Mouse (Mus musculus) thymus, postnatal 36 days (tissue): ENCODE data around the gene Spint5.
"Not testable (repeated sequence)": the region's sequence is repeated elsewhere in the genome, so short reads cannot be mapped to it uniquely, and the experiment has no call there.

Experiments used
- DNase-seq, 2 experiments: peaks; one replicate each; pipeline ENCODE4 v3.0.0; 2022; ENCODE audit warnings: mixed read lengths in 2 of 2

Gene Spint5

GRCm38 (mm10) chr2:164715005-164715404 is at the start of gene Spint5:
Gene Spint5 (plus strand): TSS chr2:164715305.
- no peak for DNase-seq

- DNase-seq: no peak
Observed at GRCm38 (mm10) chr2:164670261-164670660, 44.8 kb upstream of the Spint5 start.

GRCm38 (mm10) chr2:164670938-164671337 is 44.2 kb upstream of the Spint5 start:
- no peak for DNase-seq

GRCm38 (mm10) chr2:164673987-164674386 is 41.1 kb upstream of the Spint5 start, which contains the start of gene Wfdc11:
Gene Wfdc11 (minus strand): TSS chr2:164674087.
- no peak for DNase-seq

- DNase-seq: no peak
Observed at GRCm38 (mm10) chr2:164676103-164676502, 39.0 kb upstream of the Spint5 start.

- DNase-seq: no peak
Observed at GRCm38 (mm10) chr2:164676916-164677685, 38.0 kb upstream of the Spint5 start.

GRCm38 (mm10) chr2:164678848-164679625 is 36.1 kb upstream of the Spint5 start:
- peak; percentile 79 to 81 for DNase-seq

GRCm38 (mm10) chr2:164679906-164680305 is 35.2 kb upstream of the Spint5 start:
- peak; percentile 33 to 48 for DNase-seq

- no peak for DNase-seq
Observed at GRCm38 (mm10) chr2:164684807-164685206, 30.3 kb upstream of the Spint5 start, which contains the start of gene Wfdc13. Gene Wfdc13 (plus strand): TSS chr2:164685107.

- no peak for DNase-seq
Observed at GRCm38 (mm10) chr2:164698201-164698600, 16.9 kb upstream of the Spint5 start, which contains the start of gene Spint4. Gene Spint4 (plus strand): TSS chr2:164698501.

- no peak for DNase-seq
Observed at GRCm38 (mm10) chr2:164700959-164701358, 14.1 kb upstream of the Spint5 start.

GRCm38 (mm10) chr2:164701761-164702160 is 13.3 kb upstream of the Spint5 start:
- no peak for DNase-seq

- no peak for DNase-seq
Observed at GRCm38 (mm10) chr2:164704235-164704634, 10.9 kb upstream of the Spint5 start.

- no peak for DNase-seq
Observed at GRCm38 (mm10) chr2:164705328-164705727, 9.8 kb upstream of the Spint5 start.

- DNase-seq: no peak
Observed at GRCm38 (mm10) chr2:164705991-164706390, 9.1 kb upstream of the Spint5 start.

GRCm38 (mm10) chr2:164716194-164716786 is 1.2 kb downstream of the Spint5 start:
- not testable (repeated sequence) for DNase-seq

GRCm38 (mm10) chr2:164723276-164723675 is 8.2 kb downstream of the Spint5 start:
- DNase-seq: no peak

- DNase-seq: peak; percentile 52 to 53
Observed at GRCm38 (mm10) chr2:164725895-164726619, 11.0 kb downstream of the Spint5 start.

- no peak for DNase-seq
Observed at GRCm38 (mm10) chr2:164731719-164732118, 16.6 kb downstream of the Spint5 start.

GRCm38 (mm10) chr2:164733259-164733658 is 18.2 kb downstream of the Spint5 start:
- no peak for DNase-seq

- DNase-seq: no peak
Observed at GRCm38 (mm10) chr2:164734839-164735238, 19.7 kb downstream of the Spint5 start.

- no peak for DNase-seq
Observed at GRCm38 (mm10) chr2:164735446-164735845, 20.3 kb downstream of the Spint5 start.
